Mouse (Mus musculus) frontal cortex, adult 2 months (tissue): ENCODE data around the gene Zmym4. TPM values are rescaled to one million over a fixed set of nuclear protein-coding genes. Genes with fewer than 3 reads are reported as not detected.

Experiments used
- DNase-seq, 2 experiments: peaks; one replicate each; pipeline ENCODE4 v3.0.0; 2022; ENCODE audit warnings: low spot score in 1 of 2; ENCODE audit errors: extremely low spot score in 1 of 2
- polyA plus RNA-seq: library from polyadenylated mRNA; depleted of rRNA; stranded (reverse); fragments of >200 nt; gene quantifications from 2 replicates; pipeline ENCODE4 v1.2.3, GENCODE M21; 2012; rRNA removed

The Zmym4 gene
- polyA plus RNA-seq, 1 experiment = 26.1 TPM

- DNase-seq = no peak
These were observed 129.1 kb downstream of the Zmym4 start for GRCm38 (mm10) chr4:126838799-126839198.

GRCm38 (mm10) chr4:126831122-126831521 is 136.8 kb downstream of the Zmym4 start:
- no peak for DNase-seq

GRCm38 (mm10) chr4:126823917-126824316 is 144.0 kb downstream of the Zmym4 start:
- no peak for DNase-seq

- DNase-seq = peak in 1 of 2 experiments; percentile 47
These were observed 144.7 kb downstream of the Zmym4 start for GRCm38 (mm10) chr4:126822891-126823882.

- DNase-seq = no peak
These were observed 153.1 kb downstream of the Zmym4 start for GRCm38 (mm10) chr4:126814854-126815253.

- no peak for DNase-seq
These were observed 154.7 kb downstream of the Zmym4 start for GRCm38 (mm10) chr4:126813212-126813611.

Other genes starting within 250 kb of the Zmym4 start
- gene Tfap2e, start 231.9 kb downstream of the Zmym4 start, polyA plus RNA-seq = 0.04 TPM in 1 of 2 replicates, not detected in the other
- 953 and 983 TPM in 2 replicates for gene Ncdn, start 214.7 kb downstream of the Zmym4 start, polyA plus RNA-seq
- gene AU040320, start 214.6 kb downstream of the Zmym4 start, polyA plus RNA-seq = 50.5 and 53.4 TPM in 2 replicates
- gene Sfpq, start 53.2 kb upstream of the Zmym4 start, polyA plus RNA-seq = 163 and 168 TPM in 2 replicates
- gene Zmym1, start 93.0 kb upstream of the Zmym4 start, polyA plus RNA-seq = 7.0 and 8.0 TPM in 2 replicates
- gene Zmym6, start 109.2 kb upstream of the Zmym4 start, polyA plus RNA-seq = 42.2 and 44.6 TPM in 2 replicates
- gene Tmem35b, start 155.6 kb upstream of the Zmym4 start, polyA plus RNA-seq = 10.6 and 11.3 TPM in 2 replicates
- 163 and 186 TPM in 2 replicates for gene Dlgap3, start 201.1 kb upstream of the Zmym4 start, polyA plus RNA-seq